Mouse (Mus musculus) cerebellum, adult 8-10 months (tissue): ENCODE data around the gene Chd6.

Experiments used
- DNase-seq: peaks from one replicate; pipeline ENCODE4 v3.0.0; 2022

The Chd6 gene

GRCm38 (mm10) chr2:161108933-161109371 is at the start of gene Chd6:
TSS of gene Chd6 (minus strand) at chr2:161109075.
- DNase-seq, result peak; percentile 98

GRCm38 (mm10) chr2:161150004-161150842 is 41.3 kb upstream of the Chd6 start:
- no peak for DNase-seq

- DNase-seq, result no peak
These were observed 39.6 kb upstream of the Chd6 start for GRCm38 (mm10) chr2:161148428-161149020.

- no peak for DNase-seq
These were observed 39.0 kb upstream of the Chd6 start for GRCm38 (mm10) chr2:161147656-161148427.

GRCm38 (mm10) chr2:161144799-161145198 is 35.9 kb upstream of the Chd6 start:
- DNase-seq, result no peak

GRCm38 (mm10) chr2:161138672-161139536 is 30.0 kb upstream of the Chd6 start:
- no peak for DNase-seq

GRCm38 (mm10) chr2:161136999-161137398 is 28.1 kb upstream of the Chd6 start:
- DNase-seq, result no peak

- no peak for DNase-seq
These were observed 19.7 kb upstream of the Chd6 start for GRCm38 (mm10) chr2:161128367-161129111.

- DNase-seq, result no peak
These were observed 3.1 kb upstream of the Chd6 start for GRCm38 (mm10) chr2:161112011-161112410.

GRCm38 (mm10) chr2:161109398-161109821 is 535 bp upstream of the Chd6 start:
- DNase-seq, result no peak

- peak; percentile 50 for DNase-seq
These were observed 569 bp downstream of the Chd6 start for GRCm38 (mm10) chr2:161108085-161108927.

GRCm38 (mm10) chr2:161107236-161107635 is 1.6 kb downstream of the Chd6 start:
- no peak for DNase-seq

- no peak for DNase-seq
These were observed 5.1 kb downstream of the Chd6 start for GRCm38 (mm10) chr2:161103769-161104168.

- no peak for DNase-seq
These were observed 6.8 kb downstream of the Chd6 start for GRCm38 (mm10) chr2:161102102-161102501.

- DNase-seq, result no peak
These were observed 11.1 kb downstream of the Chd6 start for GRCm38 (mm10) chr2:161097746-161098145.

GRCm38 (mm10) chr2:161090746-161091405 is 18.0 kb downstream of the Chd6 start:
- no peak for DNase-seq

- no peak for DNase-seq
These were observed 18.7 kb downstream of the Chd6 start for GRCm38 (mm10) chr2:161090200-161090599.

GRCm38 (mm10) chr2:161078590-161078989 is 30.3 kb downstream of the Chd6 start:
- DNase-seq, result no peak

- DNase-seq, result no peak
These were observed 32.6 kb downstream of the Chd6 start for GRCm38 (mm10) chr2:161076262-161076661.

- no peak for DNase-seq
These were observed 33.3 kb downstream of the Chd6 start for GRCm38 (mm10) chr2:161075553-161075952.
